Mouse (Mus musculus) liver, embryonic 12.5 days (tissue): Measurements from ENCODE around the gene Zfp341. TPM values are rescaled to one million over a fixed set of nuclear protein-coding genes. Genes with fewer than 3 reads are reported as not detected.
A peak's percentile ranks its signal among the peaks of the same experiment; 100 is the strongest.

ENCODE experiments used
- ATAC-seq: fragments of 200-750 bp; cut with Nextera tagmentation; 2 replicates; pipeline ENCODE4 v1.8.0; 2017; ENCODE audit warnings: moderate number of reproducible peaks, mild to moderate bottlenecking, moderate library complexity
- H3K27ac ChIP-seq: fragments of 300-500 bp; sonication (generic); 2 replicates; pipeline ENCODE4 v1.5.1; 2016; ENCODE audit warnings: mild to moderate bottlenecking
- H3K27me3 ChIP-seq: fragments of 300-500 bp; sonication (generic); replicated peaks from 2 replicates; pipeline ENCODE4 v1.6.1; 2016; ENCODE audit warnings: mild to moderate bottlenecking, moderate library complexity
- H3K36me3 ChIP-seq: fragments of 300-500 bp; sonication (generic); 2 replicates; pipeline ENCODE4 v1.6.1; 2016; ENCODE audit warnings: mild to moderate bottlenecking, moderate library complexity
- H3K4me1 ChIP-seq: fragments of 300-500 bp; sonication (generic); 2 replicates; pipeline ENCODE4 v1.6.1; 2016
- H3K4me2 ChIP-seq: fragments of 300-500 bp; sonication (generic); 2 replicates; pipeline ENCODE4 v1.6.1; 2016; ENCODE audit warnings: mild to moderate bottlenecking, moderate library complexity
- H3K4me3 ChIP-seq: fragments of 300-500 bp; sonication (generic); 2 replicates; pipeline ENCODE4 v1.5.1; 2016; ENCODE audit warnings: mild to moderate bottlenecking, moderate library complexity
- H3K9ac ChIP-seq: fragments of 300-500 bp; sonication (generic); 2 replicates; pipeline ENCODE4 v1.6.1; 2016; ENCODE audit warnings: mild to moderate bottlenecking, moderate library complexity
- H3K9me3 ChIP-seq: fragments of 300-500 bp; sonication (generic); replicated peaks from 2 replicates; pipeline ENCODE4 v1.6.1; 2016; ENCODE audit warnings: mild to moderate bottlenecking, moderate library complexity
- WGBS: fragments of 180-500 bp; shearing (Covaris S2); methylation state at CpG from one replicate; pipeline ENCODE4 v1.1.7; 2016; ENCODE audit not compliant: insufficient replicate concordance; 5-methylcytosine and 5-hydroxymethylcytosine counted together
- polyA plus RNA-seq: library from polyadenylated mRNA; unstranded; fragments of >200 nt; fragmentation: Nextera tagmentation; extraction: Ambion mirVana; gene quantifications from 2 replicates; pipeline ENCODE4 v1.2.1, GENCODE M21; 2016

Zfp341 gene
- polyA plus RNA-seq, 1 experiment from 2014 or later, result 2.2 TPM

DNA sequence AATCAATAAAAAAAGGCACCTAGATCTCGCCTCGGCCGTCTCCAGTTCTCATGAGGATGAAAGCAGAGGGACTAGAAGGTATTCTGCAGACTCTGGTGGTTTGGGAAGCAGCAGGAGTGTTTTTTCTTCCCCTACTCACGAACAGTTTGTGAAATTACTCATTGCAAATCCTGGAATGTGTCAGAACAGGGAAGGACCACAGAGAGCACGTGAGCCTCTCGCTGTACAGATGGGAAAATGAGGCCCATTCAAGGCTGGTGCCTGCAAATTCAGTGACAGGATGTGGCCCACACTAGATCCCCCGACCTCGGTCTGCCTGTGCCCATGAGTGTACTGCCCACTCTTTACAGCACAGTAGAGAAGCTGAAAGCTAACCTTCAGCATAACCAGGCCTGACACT, 41.1 kb upstream of the Zfp341 start:
- H3K9me3 ChIP-seq, result no peaks in the 10 kb centered on the region

DNA sequence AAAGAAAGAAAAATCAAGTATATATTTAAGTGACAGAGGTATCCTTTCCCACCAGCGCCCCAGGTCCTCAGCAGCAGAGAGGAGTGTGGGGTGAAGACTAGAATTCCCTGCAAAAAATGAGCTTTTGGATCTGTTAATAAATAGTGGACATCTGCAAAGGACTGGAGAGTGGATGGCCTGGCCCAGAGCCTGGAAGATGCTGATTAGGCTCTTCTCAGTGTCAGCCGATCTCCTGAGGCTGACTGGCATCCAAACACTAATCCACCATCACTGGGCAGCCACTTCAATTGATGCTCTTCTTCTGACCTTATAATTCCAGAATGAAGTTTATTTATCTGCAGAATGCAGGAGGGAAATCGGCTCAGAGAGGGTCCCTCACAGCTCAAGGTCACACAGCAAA, 40.1 kb upstream of the Zfp341 start:
- Histone ChIP-seq H3K27ac (no peak overlapping the region), H3K4me3 (no peak overlapping the region), H3K9ac (no peak overlapping the region), H3K4me2 (no peak overlapping the region), H3K36me3 (0 out of 2 replicates have a peak, but pooled peaks cover under 1% of the 10 kb centered on the region), H3K9me3 (no peaks in the 10 kb centered on the region), H3K27me3 (no peaks in the 10 kb centered on the region), H3K4me1 (peaks cover 34% of the 10 kb centered on the region)
- WGBS, result 73% methylated on average over 3 of the region's 3 CpGs
- no peak for ATAC-seq

More for the DNA sequence above, 41.1 kb upstream of the Zfp341 start:
- Histone ChIP-seq H3K4me2 (no peak overlapping the region), H3K27ac (no peak overlapping the region), H3K9ac (no peak overlapping the region), H3K27me3 (no peaks in the 10 kb centered on the region), H3K4me3 (no peak overlapping the region), H3K36me3 (0 out of 2 replicates have a peak, but pooled peaks cover 4% of the 10 kb centered on the region), H3K4me1 (peaks cover 44% of the 10 kb centered on the region)
- 65% methylated on average over 8 of the region's 8 CpGs for WGBS
- ATAC-seq, result no peak

DNA sequence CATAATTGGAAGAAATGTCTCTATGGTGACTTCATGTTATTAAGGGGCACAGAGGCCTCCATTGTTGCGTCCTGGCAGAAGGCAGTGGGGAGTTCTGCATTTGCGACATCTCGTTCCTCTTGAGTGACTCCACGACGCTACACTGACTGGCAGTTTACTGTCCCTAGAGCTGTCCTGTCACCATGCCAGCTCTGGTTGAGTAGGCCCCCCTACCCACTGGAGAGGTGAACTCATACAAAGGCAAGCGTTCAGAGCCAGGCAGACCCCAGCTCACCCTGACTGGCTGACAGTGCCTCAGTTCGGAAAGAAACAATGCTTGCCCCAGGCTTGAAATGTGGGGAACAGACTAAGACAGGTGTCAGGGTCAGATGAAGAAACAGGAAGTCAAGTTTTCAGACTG, 38.8 kb upstream of the Zfp341 start:
- Histone ChIP-seq H3K4me2 (no peak overlapping the region), H3K27ac (no peak overlapping the region), H3K4me3 (no peak overlapping the region), H3K9ac (no peak overlapping the region), H3K9me3 (no peaks in the 10 kb centered on the region), H3K27me3 (no peaks in the 10 kb centered on the region), H3K4me1 (peaks cover 23% of the 10 kb centered on the region), H3K36me3 (no peaks in the 10 kb centered on the region)
- no peak for ATAC-seq
- WGBS, result 51% methylated on average over 7 of the region's 7 CpGs

DNA sequence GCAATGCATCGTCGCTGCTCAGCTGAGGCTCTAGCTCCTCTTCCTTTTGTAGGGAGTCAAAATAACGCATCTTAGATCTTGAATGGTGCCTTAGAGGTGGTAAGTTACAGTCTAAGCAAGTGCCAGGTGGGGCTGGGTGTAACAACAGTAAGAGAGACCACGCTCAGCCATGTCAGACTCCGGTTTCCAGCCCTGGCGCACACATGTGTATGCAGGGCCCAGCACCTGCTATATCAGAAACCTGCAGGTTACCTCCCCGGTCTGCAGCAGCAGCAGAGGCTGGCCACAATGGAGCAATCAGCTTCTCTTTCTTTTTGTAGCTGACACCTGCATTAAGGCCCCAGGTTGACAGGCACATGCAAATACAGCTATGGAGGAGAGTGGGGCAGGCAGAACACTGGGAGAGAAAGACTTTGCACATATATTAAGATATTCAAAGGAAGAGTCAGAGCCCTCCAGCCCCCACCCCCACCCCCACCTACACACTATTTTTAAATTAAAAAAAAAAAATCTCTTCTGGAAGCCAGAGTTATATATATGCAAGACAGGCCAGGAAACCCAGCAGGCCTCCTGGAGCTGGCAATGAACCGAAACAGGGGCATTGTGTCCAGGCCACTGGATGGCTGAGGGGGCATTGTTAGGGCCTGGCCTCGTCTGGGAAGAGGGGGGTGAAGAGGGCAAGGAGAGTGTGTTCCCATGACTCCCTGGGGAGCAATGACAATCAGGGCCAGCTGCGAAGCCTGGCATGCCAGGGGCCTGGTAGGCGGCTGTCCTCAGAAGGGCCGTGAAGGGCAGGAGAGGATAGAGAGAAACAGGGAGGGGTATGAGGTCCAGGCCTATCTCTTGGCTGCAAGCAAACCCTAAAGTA, 36.0 kb upstream of the Zfp341 start:
- no peak for ATAC-seq
- whole genome bisulfite sequencing, result 66% methylated on average over 12 of the region's 12 CpGs
- no peak overlapping the region for H3K27ac ChIP-seq
- H3K27me3 ChIP-seq, result no peaks in the 10 kb centered on the region
- H3K4me3 ChIP-seq, result no peak overlapping the region
- H3K4me2 ChIP-seq, result no peak overlapping the region
- no peaks in the 10 kb centered on the region for H3K36me3 ChIP-seq
- H3K4me1 ChIP-seq, result 0 out of 2 replicates have a peak, but pooled peaks cover 5% of the 10 kb centered on the region
- H3K9me3 ChIP-seq, result no peaks in the 10 kb centered on the region
- no peak overlapping the region for H3K9ac ChIP-seq

DNA sequence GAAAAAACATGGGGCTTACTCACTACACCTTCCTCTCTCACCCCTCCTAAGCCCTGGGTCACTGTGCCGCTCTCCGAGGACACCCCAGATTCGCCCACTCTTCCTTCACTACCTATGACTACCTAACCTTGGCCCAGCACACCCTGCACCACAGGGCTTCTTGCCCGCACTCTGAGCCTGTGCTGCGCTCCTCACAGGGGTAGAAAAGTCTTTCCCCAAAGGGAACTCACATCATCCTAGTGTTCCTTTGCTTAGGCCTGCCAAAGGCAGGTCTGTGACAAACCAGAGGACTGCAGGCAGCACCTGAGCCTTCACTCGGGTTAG, 35.4 kb upstream of the Zfp341 start:
- Histone ChIP-seq H3K9ac (no peak overlapping the region), H3K27me3 (no peaks in the 10 kb centered on the region), H3K4me2 (no peak overlapping the region), H3K4me1 (peaks cover 9% of the 10 kb centered on the region; the same call in 1 of the 2 replicates), H3K9me3 (no peaks in the 10 kb centered on the region), H3K27ac (no peak overlapping the region), H3K4me3 (no peak overlapping the region), H3K36me3 (no peaks in the 10 kb centered on the region)
- ATAC-seq, result no peak
- WGBS, result 81% methylated on average over 6 of the region's 6 CpGs

DNA sequence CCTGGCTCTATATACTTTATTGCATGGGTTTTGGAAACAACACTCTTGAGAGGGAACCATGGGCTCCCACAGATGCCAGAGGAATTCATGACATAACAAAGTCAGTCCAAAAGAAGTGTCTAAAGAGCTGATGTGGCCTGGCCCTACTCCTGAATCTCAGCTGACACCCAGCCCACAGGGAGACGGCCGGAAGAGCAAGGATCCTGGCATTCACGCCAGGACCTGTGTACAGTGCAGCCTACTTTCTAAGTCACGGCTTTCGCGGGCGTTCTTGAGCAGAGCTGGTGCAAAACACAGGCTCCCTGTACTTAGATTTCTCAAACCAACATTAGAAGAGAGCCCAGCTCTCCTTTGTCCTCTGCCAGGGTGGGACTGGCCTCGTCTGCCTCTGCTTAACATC, 32.5 kb upstream of the Zfp341 start:
- Histone ChIP-seq H3K36me3 (no peaks in the 10 kb centered on the region), H3K4me1 (peaks cover 33% of the 10 kb centered on the region), H3K27me3 (0 out of 2 replicates have a peak, but pooled peaks cover 4% of the 10 kb centered on the region), H3K4me3 (no peak overlapping the region), H3K9ac (no peak overlapping the region), H3K4me2 (no peak overlapping the region), H3K27ac (no peak overlapping the region), H3K9me3 (no peaks in the 10 kb centered on the region)
- no peak for ATAC-seq
- WGBS, result 84% methylated on average over 8 of the region's 8 CpGs

DNA sequence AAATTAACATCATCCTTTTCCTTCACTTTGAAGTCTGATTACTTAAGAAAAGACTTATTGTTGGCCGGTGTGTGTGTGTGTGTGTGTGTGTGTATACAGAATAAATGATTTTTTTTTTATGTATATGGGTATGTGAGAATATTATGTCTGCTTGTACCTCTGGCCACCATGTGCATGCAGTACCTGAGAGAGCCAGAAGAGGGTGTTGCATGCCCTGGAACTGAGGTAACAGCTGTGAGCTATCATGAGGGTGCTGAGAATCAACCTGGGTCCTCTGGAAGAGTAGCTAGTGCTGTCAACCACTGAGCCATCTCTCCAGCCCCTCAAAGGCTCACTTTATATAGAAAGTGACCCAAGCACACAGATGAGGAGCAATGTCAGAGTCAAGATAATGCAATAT, 31.7 kb upstream of the Zfp341 start:
- H3K9me3 ChIP-seq, result no peaks in the 10 kb centered on the region
- peaks cover 30% of the 10 kb centered on the region for H3K4me1 ChIP-seq
- no peak overlapping the region for H3K27ac ChIP-seq
- H3K27me3 ChIP-seq, result 0 out of 2 replicates have a peak, but pooled peaks cover 4% of the 10 kb centered on the region
- ATAC-seq, result no peak
- peaks cover 2% of the 10 kb centered on the region for H3K36me3 ChIP-seq
- WGBS, result 83% methylated on average over 1 of the region's 1 CpGs
- H3K9ac ChIP-seq, result no peak overlapping the region
- no peak overlapping the region for H3K4me2 ChIP-seq
- no peak overlapping the region for H3K4me3 ChIP-seq

DNA sequence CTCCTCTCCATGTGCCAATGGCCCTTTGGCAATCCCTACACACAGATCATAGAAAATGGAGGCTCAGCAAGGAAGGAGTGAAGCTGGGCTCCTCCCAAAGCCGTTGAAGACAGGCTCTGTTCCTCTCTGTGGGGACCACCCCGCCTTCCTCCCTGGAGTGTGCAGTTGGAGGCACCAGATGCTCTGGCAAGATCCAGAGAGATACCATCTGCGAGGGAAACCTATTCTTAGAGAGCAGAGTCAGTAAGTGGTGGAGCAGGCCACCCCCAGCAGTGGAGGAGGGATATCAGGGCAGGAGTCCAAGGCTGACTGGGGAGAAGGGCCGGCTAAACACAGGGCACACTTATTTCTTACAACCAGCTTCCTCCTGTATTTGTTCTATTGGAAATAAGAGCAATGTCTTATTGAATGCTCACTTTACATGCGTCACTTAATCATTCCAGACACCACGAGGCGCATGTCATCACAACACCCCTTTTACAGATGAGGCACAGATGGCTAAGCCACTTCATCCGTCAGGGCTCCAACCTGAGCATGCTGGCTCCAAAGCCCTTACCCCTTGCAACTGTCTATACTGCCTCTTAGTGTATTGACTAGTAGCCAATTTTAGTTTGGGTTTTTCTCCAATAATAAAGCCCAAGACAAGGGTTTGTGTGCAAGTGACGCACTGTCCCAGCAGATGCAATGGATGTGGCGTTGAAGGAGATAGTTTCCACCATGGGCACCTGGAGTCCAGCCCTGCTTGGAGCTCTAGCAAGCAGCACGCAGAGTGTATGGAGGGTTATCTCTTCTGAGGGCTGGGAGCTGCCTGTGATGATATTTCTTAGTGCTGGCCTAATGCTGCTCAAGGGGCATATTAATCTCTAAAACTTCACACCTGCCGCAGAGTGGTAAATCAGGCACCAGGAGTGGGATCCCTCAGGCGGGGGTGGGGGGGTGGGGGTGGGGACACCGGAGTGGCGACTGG, 28.9 kb upstream of the Zfp341 start:
- Histone ChIP-seq H3K9me3 (no peaks in the 10 kb centered on the region), H3K4me2 (no peak overlapping the region), H3K4me3 (no peak overlapping the region), H3K36me3 (peaks cover 18% of the 10 kb centered on the region), H3K27me3 (0 out of 2 replicates have a peak, but pooled peaks cover 4% of the 10 kb centered on the region), H3K27ac (no peak overlapping the region; the same call in 1 of the 2 replicates), H3K4me1 (peaks cover 28% of the 10 kb centered on the region), H3K9ac (peak overlapping the region; percentile 12; the same call in 1 of the 2 replicates)
- whole genome bisulfite sequencing, result 43% methylated on average over 15 of the region's 15 CpGs
- ATAC-seq, result peak; percentile 60

DNA sequence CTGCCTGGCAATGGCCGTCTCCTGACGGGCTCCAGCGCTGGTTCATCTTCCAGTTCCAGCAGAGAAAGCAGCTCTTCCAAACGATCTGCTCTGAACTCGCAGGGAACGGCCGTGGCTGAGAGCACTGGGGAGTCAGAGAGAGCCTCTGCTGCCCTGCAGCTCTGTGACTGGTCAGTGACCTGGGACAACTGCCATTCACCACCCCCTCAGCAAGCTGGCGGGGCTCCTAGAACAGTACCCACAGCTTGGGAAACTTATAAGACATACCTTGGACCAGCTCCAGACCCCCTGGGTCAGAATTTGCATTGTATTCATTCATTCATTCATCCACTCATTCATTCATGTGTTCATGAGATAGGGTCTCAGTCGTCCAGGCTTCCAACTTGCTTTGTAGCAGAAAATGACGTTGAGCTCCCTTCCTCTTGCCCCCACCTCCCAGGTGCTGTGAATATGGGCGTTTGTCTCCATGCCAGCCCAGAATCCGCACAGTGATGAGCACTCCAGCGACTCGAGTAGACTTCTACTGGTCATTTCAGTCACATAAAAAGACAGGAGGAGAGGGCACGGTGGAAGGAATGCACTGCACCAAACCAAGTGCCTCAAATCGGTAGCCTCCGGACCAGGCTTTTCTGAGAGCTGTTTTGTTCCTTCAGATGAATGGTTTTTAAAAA, 28.0 kb upstream of the Zfp341 start:
- Histone ChIP-seq H3K9ac (no peak overlapping the region), H3K4me2 (no peak overlapping the region), H3K4me3 (no peak overlapping the region), H3K27ac (no peak overlapping the region), H3K9me3 (no peaks in the 10 kb centered on the region), H3K27me3 (0 out of 2 replicates have a peak, but pooled peaks cover 4% of the 10 kb centered on the region), H3K4me1 (peaks cover 28% of the 10 kb centered on the region), H3K36me3 (peaks cover 19% of the 10 kb centered on the region)
- WGBS, result 66% methylated on average over 17 of the region's 17 CpGs
- no peak for ATAC-seq

DNA sequence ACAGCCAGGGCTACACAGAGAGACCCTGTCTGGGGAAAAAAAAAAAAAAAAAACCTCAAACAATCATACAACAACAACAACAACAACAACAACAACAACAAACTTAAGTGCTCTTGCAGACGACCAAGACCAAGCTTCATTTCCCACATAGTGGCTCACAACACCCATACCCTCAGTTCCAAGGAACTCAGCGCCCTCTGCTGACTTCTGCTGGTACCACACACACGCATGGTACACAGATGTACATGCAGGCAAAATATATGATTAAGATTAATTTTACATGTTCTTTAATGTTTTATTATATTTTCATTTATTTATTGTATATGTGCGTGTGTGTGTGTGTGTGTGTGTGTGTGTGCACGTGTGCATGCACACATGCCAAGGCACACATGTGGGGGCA, 26.7 kb upstream of the Zfp341 start:
- Histone ChIP-seq H3K9ac (no peak overlapping the region), H3K36me3 (peaks cover 21% of the 10 kb centered on the region), H3K4me3 (no peak overlapping the region), H3K27ac (no peak overlapping the region), H3K4me2 (no peak overlapping the region), H3K9me3 (no peaks in the 10 kb centered on the region), H3K27me3 (0 out of 2 replicates have a peak, but pooled peaks cover 4% of the 10 kb centered on the region), H3K4me1 (peaks cover 28% of the 10 kb centered on the region)
- no peak for ATAC-seq
- 60% methylated on average over 5 of the region's 5 CpGs for WGBS

DNA sequence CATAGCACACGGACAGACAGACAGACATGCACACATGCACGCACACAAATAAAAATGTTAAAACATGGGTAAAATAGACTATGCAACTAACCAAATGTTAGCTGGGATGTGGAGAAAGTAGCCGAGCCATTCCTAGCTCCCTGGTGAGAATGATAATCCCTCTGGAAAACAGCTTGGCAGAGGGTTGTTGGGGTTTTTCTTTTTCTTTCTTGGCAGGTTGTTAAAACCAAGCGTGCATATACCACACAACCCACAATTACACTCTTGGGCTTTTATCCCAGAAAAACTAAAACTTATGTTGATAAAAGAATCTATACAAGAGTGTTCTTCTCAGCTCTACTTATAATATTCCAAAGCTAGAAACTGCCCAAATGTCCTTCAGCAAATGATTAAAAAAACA, 24.0 kb upstream of the Zfp341 start:
- WGBS, result 83% methylated on average over 4 of the region's 4 CpGs
- 0 out of 2 replicates have a peak, but pooled peaks cover 3% of the 10 kb centered on the region for H3K9me3 ChIP-seq

More for the DNA sequence above, 24.0 kb upstream of the Zfp341 start:
- Histone ChIP-seq H3K36me3 (peaks cover 45% of the 10 kb centered on the region), H3K27ac (no peak overlapping the region), H3K4me2 (no peak overlapping the region), H3K4me1 (peaks cover 10% of the 10 kb centered on the region), H3K27me3 (0 out of 2 replicates have a peak, but pooled peaks cover 4% of the 10 kb centered on the region), H3K4me3 (no peak overlapping the region), H3K9ac (no peak overlapping the region)
- no peak for ATAC-seq
